Mouse (Mus musculus): Measurements from ENCODE around the gene Tmem44. TPM values are rescaled to one million over a fixed set of nuclear protein-coding genes. Genes with fewer than 3 reads are reported as not detected.

Tmem44 gene
- polyA plus RNA-seq, 1 experiment from 2014 or later: 30.9 TPM

GRCm38 (mm10) chr16:30510504-30511451 lies 39.9 kb downstream of the Tmem44 start:
- Histone ChIP-seq H3K4me1 (replicated peaks; ENCODE audit: control insufficient read depth, insufficient read depth, low read length) (no peaks in the 10 kb centered on the region), H3K36me3 (ENCODE audit: control insufficient read depth, insufficient read depth, low read length) (no peaks in the 10 kb centered on the region), H3K9me3 (ENCODE audit: control insufficient read depth, low read length) (no peaks in the 10 kb centered on the region), H3K27ac (ENCODE audit: low read depth, low read length) (peak overlapping the region; percentile 92), H3K4me2 (replicated peaks; ENCODE audit: low read depth, low read length) (peak overlapping the region; percentile 71), H3K4me3 (ENCODE audit: low read depth, low read length) (peak overlapping the region; percentile 68), H3K27me3 (ENCODE audit: control insufficient read depth, insufficient read depth, low read length) (no peaks in the 10 kb centered on the region; the same call in 1 of the 2 replicates), H3K9ac (ENCODE audit: low read depth, low read length) (peak overlapping the region; percentile 88)
- WGBS: 6% methylated on average over 44 of the region's 44 CpGs
- peak; percentile 93 for DNase-seq (ENCODE audit: low spot score)
- peak; percentile 93 for ATAC-seq (ENCODE audit: low FRiP score)

- peak overlapping the region; percentile 68; the same call in 1 of the 2 replicates for H3K4me3 ChIP-seq (ENCODE audit: low read depth, low read length)
- peak overlapping the region; percentile 88 for H3K9ac ChIP-seq (ENCODE audit: low read depth, low read length)
- 56% methylated on average over 9 of the region's 9 CpGs for WGBS
- H3K4me1 ChIP-seq (replicated peaks; ENCODE audit: control insufficient read depth, insufficient read depth, low read length): no peaks in the 10 kb centered on the region
- no peaks in the 10 kb centered on the region for H3K9me3 ChIP-seq (ENCODE audit: control insufficient read depth, low read length)
- H3K36me3 ChIP-seq (ENCODE audit: control insufficient read depth, insufficient read depth, low read length): no peaks in the 10 kb centered on the region
- H3K27ac ChIP-seq (ENCODE audit: low read depth, low read length): no peak overlapping the region
- ATAC-seq (ENCODE audit: low FRiP score): no peak
- H3K4me2 ChIP-seq (replicated peaks; ENCODE audit: low read depth, low read length): peak overlapping the region; percentile 71
- no peak for DNase-seq (ENCODE audit: low spot score)
- H3K27me3 ChIP-seq (ENCODE audit: control insufficient read depth, insufficient read depth, low read length): no peaks in the 10 kb centered on the region; the same call in 1 of the 2 replicates
Observed at GRCm38 (mm10) chr16:30510091-30510490, 40.6 kb downstream of the Tmem44 start.

- Histone ChIP-seq H3K4me1 (replicated peaks; ENCODE audit: control insufficient read depth, insufficient read depth, low read length) (no peaks in the 10 kb centered on the region), H3K36me3 (ENCODE audit: control insufficient read depth, insufficient read depth, low read length) (no peaks in the 10 kb centered on the region), H3K27me3 (ENCODE audit: control insufficient read depth, insufficient read depth, low read length) (no peaks in the 10 kb centered on the region; the same call in 1 of the 2 replicates), H3K27ac (ENCODE audit: low read depth, low read length) (no peak overlapping the region), H3K9ac (ENCODE audit: low read depth, low read length) (no peak overlapping the region), H3K4me3 (ENCODE audit: low read depth, low read length) (no peak overlapping the region), H3K4me2 (replicated peaks; ENCODE audit: low read depth, low read length) (no peak overlapping the region), H3K9me3 (ENCODE audit: control insufficient read depth, low read length) (no peaks in the 10 kb centered on the region)
- ATAC-seq (ENCODE audit: low FRiP score): no peak
- no peak for DNase-seq (ENCODE audit: low spot score)
- WGBS: 92% methylated on average over 12 of the region's 12 CpGs
Observed at GRCm38 (mm10) chr16:30509340-30509739, 41.3 kb downstream of the Tmem44 start.

GRCm38 (mm10) chr16:30508738-30509137 lies 41.9 kb downstream of the Tmem44 start:
- Histone ChIP-seq H3K4me2 (replicated peaks; ENCODE audit: low read depth, low read length) (no peak overlapping the region), H3K4me1 (replicated peaks; ENCODE audit: control insufficient read depth, insufficient read depth, low read length) (no peaks in the 10 kb centered on the region), H3K9ac (ENCODE audit: low read depth, low read length) (no peak overlapping the region), H3K27me3 (ENCODE audit: control insufficient read depth, insufficient read depth, low read length) (peaks cover 2% of the 10 kb centered on the region; the same call in 1 of the 2 replicates), H3K4me3 (ENCODE audit: low read depth, low read length) (no peak overlapping the region), H3K9me3 (ENCODE audit: control insufficient read depth, low read length) (no peaks in the 10 kb centered on the region), H3K27ac (ENCODE audit: low read depth, low read length) (no peak overlapping the region), H3K36me3 (ENCODE audit: control insufficient read depth, insufficient read depth, low read length) (no peaks in the 10 kb centered on the region)
- DNase-seq (ENCODE audit: low spot score) (no peak), ATAC-seq (ENCODE audit: low FRiP score) (no peak)
- 90% methylated on average over 9 of the region's 9 CpGs for whole genome bisulfite sequencing

- H3K9ac ChIP-seq (ENCODE audit: low read depth, low read length): no peak overlapping the region
- DNase-seq (ENCODE audit: low spot score) (no peak), ATAC-seq (ENCODE audit: low FRiP score) (no peak)
- H3K9me3 ChIP-seq (ENCODE audit: control insufficient read depth, low read length): no peaks in the 10 kb centered on the region
- H3K4me1 ChIP-seq (replicated peaks; ENCODE audit: control insufficient read depth, insufficient read depth, low read length): no peaks in the 10 kb centered on the region
- no peak overlapping the region for H3K4me3 ChIP-seq (ENCODE audit: low read depth, low read length)
- no peak overlapping the region for H3K4me2 ChIP-seq (replicated peaks; ENCODE audit: low read depth, low read length)
- peaks cover 2% of the 10 kb centered on the region; the same call in 1 of the 2 replicates for H3K27me3 ChIP-seq (ENCODE audit: control insufficient read depth, insufficient read depth, low read length)
- no peak overlapping the region for H3K27ac ChIP-seq (ENCODE audit: low read depth, low read length)
- no peaks in the 10 kb centered on the region for H3K36me3 ChIP-seq (ENCODE audit: control insufficient read depth, insufficient read depth, low read length)
- WGBS: 80% methylated on average over 10 of the region's 10 CpGs
Observed at GRCm38 (mm10) chr16:30507120-30507519, 43.5 kb downstream of the Tmem44 start.

GRCm38 (mm10) chr16:30505311-30506031 lies 45.2 kb downstream of the Tmem44 start:
- H3K4me3 ChIP-seq (ENCODE audit: low read depth, low read length): no peak overlapping the region
- no peak overlapping the region for H3K4me2 ChIP-seq (replicated peaks; ENCODE audit: low read depth, low read length)
- whole genome bisulfite sequencing: 73% methylated on average over 11 of the region's 11 CpGs
- no peaks in the 10 kb centered on the region for H3K9me3 ChIP-seq (ENCODE audit: control insufficient read depth, low read length)
- H3K36me3 ChIP-seq (ENCODE audit: control insufficient read depth, insufficient read depth, low read length): no peaks in the 10 kb centered on the region
- no peak for DNase-seq (ENCODE audit: low spot score)
- no peak overlapping the region for H3K27ac ChIP-seq (ENCODE audit: low read depth, low read length)
- H3K9ac ChIP-seq (ENCODE audit: low read depth, low read length): no peak overlapping the region
- no peaks in the 10 kb centered on the region for H3K4me1 ChIP-seq (replicated peaks; ENCODE audit: control insufficient read depth, insufficient read depth, low read length)
- peaks cover 2% of the 10 kb centered on the region for H3K27me3 ChIP-seq (ENCODE audit: control insufficient read depth, insufficient read depth, low read length)
- no peak for ATAC-seq (ENCODE audit: low FRiP score)

- Histone ChIP-seq H3K4me2 (replicated peaks; ENCODE audit: low read depth, low read length) (no peak overlapping the region), H3K27me3 (ENCODE audit: control insufficient read depth, insufficient read depth, low read length) (peaks cover 2% of the 10 kb centered on the region), H3K9ac (ENCODE audit: low read depth, low read length) (no peak overlapping the region), H3K36me3 (ENCODE audit: control insufficient read depth, insufficient read depth, low read length) (no peaks in the 10 kb centered on the region), H3K27ac (ENCODE audit: low read depth, low read length) (no peak overlapping the region), H3K9me3 (ENCODE audit: control insufficient read depth, low read length) (no peaks in the 10 kb centered on the region), H3K4me3 (ENCODE audit: low read depth, low read length) (no peak overlapping the region), H3K4me1 (replicated peaks; ENCODE audit: control insufficient read depth, insufficient read depth, low read length) (no peaks in the 10 kb centered on the region)
- DNase-seq (ENCODE audit: low spot score) (no peak), ATAC-seq (ENCODE audit: low FRiP score) (no peak)
- 85% methylated on average over 4 of the region's 4 CpGs for WGBS
Observed at GRCm38 (mm10) chr16:30504856-30505255, 45.8 kb downstream of the Tmem44 start.

- Histone ChIP-seq H3K36me3 (ENCODE audit: control insufficient read depth, insufficient read depth, low read length) (no peaks in the 10 kb centered on the region), H3K4me2 (replicated peaks; ENCODE audit: low read depth, low read length) (no peak overlapping the region), H3K27me3 (ENCODE audit: control insufficient read depth, insufficient read depth, low read length) (peaks cover 2% of the 10 kb centered on the region), H3K9ac (ENCODE audit: low read depth, low read length) (no peak overlapping the region), H3K27ac (ENCODE audit: low read depth, low read length) (no peak overlapping the region), H3K4me3 (ENCODE audit: low read depth, low read length) (no peak overlapping the region), H3K9me3 (ENCODE audit: control insufficient read depth, low read length) (no peaks in the 10 kb centered on the region), H3K4me1 (replicated peaks; ENCODE audit: control insufficient read depth, insufficient read depth, low read length) (no peaks in the 10 kb centered on the region)
- ATAC-seq (ENCODE audit: low FRiP score) (no peak), DNase-seq (ENCODE audit: low spot score) (peak; percentile 70)
- 18% methylated on average over 15 of the region's 15 CpGs for WGBS
Observed at GRCm38 (mm10) chr16:30503958-30504357, 46.7 kb downstream of the Tmem44 start.
